Mouse (Mus musculus): Measurements from ENCODE around the gene Pp2d1.

DNA sequence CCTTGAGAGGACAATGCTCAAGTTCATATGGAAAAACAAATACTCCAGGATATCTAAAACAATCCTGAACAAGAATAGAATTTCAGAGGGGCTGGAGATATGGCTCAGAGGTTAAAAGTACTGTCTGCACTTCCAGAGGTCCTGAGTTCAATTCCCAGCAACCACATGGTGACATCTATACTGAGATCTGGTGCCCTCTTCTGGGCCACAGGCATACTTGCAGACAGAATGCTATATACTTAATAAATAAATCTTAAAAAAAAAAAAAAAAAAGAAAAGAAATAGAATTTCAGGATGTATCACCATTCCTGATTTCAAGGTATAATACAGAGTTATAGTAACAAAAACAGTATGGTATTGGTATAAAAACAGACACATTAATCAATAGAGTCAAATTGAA is 19.9 kb downstream of the Pp2d1 start:
- TF ChIP-seq CTCF (IDR thresholded peaks at IDR 0.05; ENCODE audit: borderline replicate concordance, insufficient read depth, low read length) = no peak
- TF ChIP-seq POLR2A (IDR thresholded peaks at IDR 0.05; ENCODE audit: low read depth, low read length) = no peak
